Mouse (Mus musculus): ENCODE data around the gene Gm7030.
"Not testable (repeated sequence)": the region's sequence is repeated elsewhere in the genome, so short reads cannot be mapped to it uniquely, and the experiment has no call there.

Gene Gm7030

GRCm38 (mm10) chr17:36128968-36129817 is at the start of gene Gm7030:
Gene Gm7030, minus strand, starts transcription at chr17:36129425.
- DNase-seq (ENCODE audit: low read depth, low spot score) = not testable (repeated sequence)

DNA sequence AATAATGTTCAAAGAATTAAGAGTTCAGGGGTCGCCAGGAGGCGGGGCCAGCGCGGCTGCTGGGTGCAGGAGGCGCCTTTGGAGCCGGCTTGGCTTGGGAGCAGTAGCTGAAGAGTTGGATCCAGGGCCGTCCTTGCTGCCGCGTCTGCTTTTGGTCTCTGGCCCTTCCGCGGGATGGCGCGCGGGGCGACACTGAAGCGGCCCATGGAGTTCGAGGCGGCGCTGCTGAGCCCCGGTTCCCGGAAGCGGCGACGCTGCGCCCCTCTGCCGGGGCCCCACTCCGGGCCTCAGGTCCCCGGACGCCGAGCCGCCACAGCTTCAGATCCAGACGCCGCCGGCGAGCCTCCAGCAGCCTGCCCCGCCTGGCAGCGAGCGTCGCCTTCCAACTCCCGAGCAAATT is 49.7 kb upstream of the Gm7030 start:
- not testable (repeated sequence) for DNase-seq (ENCODE audit: low read depth, low spot score)

DNA sequence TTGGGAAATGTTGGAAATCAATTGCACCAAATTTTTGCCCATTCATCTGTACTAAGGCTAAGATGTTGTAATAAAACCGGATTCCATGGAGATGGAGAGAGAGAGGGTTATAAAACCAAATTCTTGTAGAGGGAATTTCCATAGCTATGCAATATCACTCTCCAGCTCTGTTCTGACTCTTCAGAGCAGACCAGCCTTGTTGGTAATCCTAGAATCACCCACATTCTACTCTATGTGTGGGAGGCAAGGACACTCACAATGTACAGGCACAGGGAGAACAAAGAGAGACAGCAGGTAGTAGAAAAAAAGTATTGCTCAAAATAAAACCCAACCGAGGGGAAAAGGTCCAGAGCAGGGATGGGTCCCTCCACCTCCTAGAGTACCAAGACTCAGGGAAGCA is 46.9 kb upstream of the Gm7030 start:
- DNase-seq (ENCODE audit: low read depth, low spot score) = not testable (repeated sequence)

DNA sequence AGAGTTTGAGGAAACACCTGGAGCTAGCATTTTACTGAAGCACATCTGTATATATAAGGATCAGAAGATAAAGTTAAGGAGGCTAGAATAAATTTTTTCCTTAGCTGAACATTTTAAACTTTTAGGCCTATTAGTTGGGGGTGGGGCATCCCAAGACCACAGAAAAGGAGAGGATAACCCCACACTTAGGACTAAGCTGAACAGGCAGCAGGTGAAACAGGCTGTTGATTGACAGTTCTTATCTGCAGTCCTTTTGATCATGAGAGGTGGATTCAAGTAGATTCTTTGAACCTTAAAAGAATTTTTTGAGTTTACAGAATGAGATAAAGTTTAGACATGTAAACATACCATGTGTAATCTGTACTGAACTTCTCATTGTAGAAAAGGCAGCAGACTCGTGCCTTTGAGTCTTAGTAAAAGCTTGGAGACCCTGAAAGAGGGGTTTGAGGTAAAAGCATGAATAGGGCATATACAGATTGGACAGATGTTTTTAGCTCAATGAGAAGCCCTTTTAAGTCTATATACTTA is 41.1 kb upstream of the Gm7030 start:
- DNase-seq (ENCODE audit: low read depth, low spot score) = no peak

DNA sequence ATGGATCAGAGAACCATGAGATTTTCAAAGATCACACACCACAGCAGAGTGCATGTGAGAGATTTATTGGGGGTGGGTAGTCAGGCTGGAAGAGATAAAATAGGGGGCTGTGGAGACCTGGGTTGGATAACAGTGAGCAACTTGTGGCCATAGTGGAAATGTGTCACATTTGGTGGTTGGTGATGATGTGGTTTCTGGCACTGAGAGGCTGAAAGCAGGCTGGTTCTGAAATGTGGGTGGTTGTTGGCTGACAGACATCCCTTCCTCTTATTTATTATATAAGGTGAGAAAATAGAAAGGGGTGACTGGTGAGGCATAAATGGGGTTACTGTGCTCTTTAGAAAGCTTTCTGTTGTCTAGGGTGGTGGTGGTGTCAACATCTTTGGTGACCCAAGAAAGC is 40.5 kb upstream of the Gm7030 start:
- no peak for DNase-seq (ENCODE audit: low read depth, low spot score)

GRCm38 (mm10) chr17:36169094-36169493 is 39.9 kb upstream of the Gm7030 start:
- not testable (repeated sequence) for DNase-seq (ENCODE audit: low read depth, low spot score)

DNA sequence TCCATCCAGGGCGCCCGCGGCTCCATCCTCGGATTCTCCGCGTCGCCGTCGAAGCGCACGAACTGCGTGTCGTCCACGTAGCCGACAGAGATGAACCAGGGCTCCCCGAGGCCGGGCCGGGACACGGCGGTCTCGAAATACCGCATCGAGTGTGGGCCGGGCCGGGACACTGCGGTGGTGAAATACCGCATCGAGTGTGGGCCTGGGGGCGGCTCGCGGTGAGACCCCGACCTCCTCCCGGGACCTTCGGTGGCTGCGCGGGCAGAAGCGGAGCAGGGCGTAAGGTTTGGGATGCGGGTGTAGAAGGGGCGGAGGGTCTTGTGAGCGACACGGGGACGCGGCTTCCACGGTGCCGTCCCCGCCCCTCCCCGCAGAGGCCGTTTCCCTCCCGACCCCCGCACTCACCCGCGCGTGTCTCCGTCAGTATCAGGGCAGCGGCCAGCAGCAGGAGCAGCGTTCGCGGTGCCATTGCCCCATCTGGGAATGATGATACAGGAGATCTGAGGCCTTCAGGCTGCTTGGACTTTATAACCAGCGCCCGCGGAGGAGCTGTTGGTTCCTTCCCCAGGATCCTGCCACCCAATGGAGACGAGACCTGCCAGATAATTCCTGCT is 38.9 kb upstream of the Gm7030 start, which contains the start of gene Gm8909:
Gene Gm8909, minus strand, starts transcription at position 499 of the 614 bp plus-strand sequence.
- DNase-seq (ENCODE audit: low read depth, low spot score) = no peak

GRCm38 (mm10) chr17:36167306-36168038 is 38.2 kb upstream of the Gm7030 start:
- DNase-seq (ENCODE audit: low read depth, low spot score) = no peak

DNA sequence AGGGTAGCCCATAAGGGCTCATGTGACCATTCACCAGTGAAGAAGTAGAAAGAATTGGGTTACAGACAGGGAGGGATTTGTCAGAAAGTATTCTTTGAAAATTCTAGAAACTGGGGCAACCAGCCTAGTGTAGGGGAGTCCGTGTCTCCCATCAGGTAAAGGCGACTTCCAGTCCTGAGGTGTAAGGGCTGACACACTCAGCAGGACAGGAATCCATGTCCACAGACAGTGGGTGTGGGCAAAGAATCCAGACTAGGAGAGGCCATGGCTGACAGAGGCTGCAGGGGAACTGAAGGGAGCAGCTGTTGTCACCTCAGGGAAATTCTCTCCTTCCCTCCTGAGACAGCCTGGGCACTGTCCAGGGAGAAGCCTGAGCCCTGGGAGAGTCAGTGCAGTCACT is 37.7 kb upstream of the Gm7030 start:
- not testable (repeated sequence) for DNase-seq (ENCODE audit: low read depth, low spot score)

DNA sequence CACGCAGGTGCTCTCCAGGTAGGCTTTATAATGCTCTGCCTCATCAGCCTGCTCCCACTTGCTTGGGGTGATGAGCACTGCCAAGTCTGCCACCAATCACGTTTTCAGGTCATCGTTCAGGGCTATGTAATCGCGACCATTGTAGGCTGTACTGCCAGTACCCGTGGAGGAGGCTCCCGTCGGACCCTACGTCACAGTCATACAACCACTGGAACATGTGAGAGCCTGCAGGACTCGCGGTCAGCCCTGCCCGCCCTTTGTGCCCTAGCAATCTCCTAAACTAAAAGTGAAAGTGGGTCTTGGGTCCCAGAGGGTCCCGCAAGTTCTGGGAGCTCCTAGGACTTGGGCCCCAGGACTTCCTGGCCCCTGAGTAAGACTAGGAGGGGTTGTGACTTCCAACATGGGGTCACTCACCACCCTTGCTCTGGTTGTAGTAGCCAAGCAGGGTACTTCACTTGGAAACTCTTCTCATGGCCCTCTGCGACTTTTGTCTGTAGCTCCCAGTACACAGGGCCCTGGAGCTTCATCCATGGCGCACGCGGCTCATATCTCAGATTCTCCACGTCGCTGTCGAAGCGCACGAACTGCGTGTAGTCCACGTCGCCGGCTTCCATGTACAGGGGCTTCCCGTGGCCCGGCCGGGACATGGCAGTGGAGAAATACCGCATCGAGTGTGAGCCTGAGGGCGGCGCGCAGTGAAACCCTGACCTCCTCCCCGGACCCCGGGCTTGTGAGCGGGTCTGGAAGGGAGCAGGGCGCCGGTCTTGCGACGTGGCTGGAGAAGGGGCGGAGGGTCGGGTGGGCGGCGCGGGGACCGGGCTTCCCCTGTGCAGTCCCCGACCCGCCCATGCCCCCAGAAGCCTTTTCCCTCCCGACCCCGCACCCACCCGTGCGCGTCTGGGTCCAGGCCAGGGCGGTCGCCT is 32.2 kb upstream of the Gm7030 start:
- DNase-seq (ENCODE audit: low read depth, low spot score) = no peak

- not testable (repeated sequence) for DNase-seq (ENCODE audit: low read depth, low spot score)
These were observed 29.0 kb upstream of the Gm7030 start for GRCm38 (mm10) chr17:36158264-36158663.

DNA sequence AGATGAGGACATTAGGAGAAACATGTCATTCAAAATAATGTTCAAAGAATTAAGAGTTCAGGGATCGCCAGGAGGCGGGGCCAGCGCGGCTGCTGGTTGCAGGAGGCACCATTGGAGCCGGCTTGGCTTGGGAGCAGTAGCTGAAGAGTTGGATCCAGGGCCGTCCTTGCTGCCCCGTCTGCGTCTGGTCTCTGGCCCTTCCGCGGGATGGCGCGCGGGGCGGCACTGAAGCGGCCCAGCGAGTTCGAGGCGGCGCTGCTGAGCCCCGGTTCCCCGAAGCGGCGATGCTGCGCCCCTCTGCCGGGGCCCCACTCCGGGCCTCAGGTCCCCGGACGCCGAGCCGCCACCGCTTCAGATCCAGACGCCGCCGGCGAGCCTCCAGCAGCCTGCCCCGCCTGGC is 28.6 kb upstream of the Gm7030 start:
- not testable (repeated sequence) for DNase-seq (ENCODE audit: low read depth, low spot score)

DNA sequence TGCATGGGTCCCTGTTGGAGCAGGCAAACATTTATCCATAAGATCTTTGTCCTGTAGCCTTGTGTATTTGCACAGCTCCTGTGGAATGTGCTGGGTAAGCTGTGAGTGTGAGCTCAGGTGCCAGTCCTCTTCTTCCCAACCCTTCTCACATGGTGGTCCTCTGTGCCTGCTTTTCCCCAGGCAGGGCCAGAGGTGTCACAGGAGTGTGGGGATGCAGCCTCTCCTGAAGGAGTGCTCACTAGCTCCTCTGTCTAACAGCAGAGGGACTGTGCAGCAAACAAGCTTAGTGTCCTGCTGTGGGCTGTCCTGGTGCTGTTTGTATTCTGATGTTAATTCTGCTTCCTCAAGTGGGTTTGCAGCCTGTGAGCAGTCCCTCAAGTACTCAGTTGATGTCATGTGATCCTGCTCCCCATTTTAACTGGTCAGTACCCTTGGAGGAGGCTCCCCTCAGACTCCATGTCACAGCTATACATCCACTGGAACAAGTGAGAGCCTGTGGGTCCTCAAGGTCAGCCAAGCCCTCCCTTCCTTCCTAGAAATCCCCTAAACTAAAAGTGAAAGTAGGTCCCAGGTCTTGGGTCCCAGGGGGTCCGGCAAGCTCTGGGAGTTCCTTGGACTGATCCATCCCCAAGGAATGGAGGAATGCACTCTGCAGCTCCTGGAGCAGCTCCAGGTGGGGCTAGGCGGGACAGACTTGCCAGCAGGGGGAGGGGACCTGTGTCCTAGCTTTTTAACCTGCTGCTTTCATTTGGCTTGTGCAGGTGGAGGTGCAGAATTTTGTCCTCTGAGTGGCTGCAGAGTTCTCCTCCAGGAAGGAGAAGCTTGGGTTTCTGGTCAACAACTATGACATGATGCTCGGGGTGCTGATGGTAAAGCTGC is 25.3 kb upstream of the Gm7030 start:
- no peak for DNase-seq (ENCODE audit: low read depth, low spot score)

GRCm38 (mm10) chr17:36151200-36151599 is 22.0 kb upstream of the Gm7030 start:
- not testable (repeated sequence) for DNase-seq (ENCODE audit: low read depth, low spot score)

- not testable (repeated sequence) for DNase-seq (ENCODE audit: low read depth, low spot score)
These were observed 19.2 kb upstream of the Gm7030 start for GRCm38 (mm10) chr17:36148468-36148867.

GRCm38 (mm10) chr17:36146937-36147336 is 17.7 kb upstream of the Gm7030 start:
- not testable (repeated sequence) for DNase-seq (ENCODE audit: low read depth, low spot score)

GRCm38 (mm10) chr17:36145861-36146156 is 16.6 kb upstream of the Gm7030 start:
- DNase-seq (ENCODE audit: low read depth, low spot score) = not testable (repeated sequence)

DNA sequence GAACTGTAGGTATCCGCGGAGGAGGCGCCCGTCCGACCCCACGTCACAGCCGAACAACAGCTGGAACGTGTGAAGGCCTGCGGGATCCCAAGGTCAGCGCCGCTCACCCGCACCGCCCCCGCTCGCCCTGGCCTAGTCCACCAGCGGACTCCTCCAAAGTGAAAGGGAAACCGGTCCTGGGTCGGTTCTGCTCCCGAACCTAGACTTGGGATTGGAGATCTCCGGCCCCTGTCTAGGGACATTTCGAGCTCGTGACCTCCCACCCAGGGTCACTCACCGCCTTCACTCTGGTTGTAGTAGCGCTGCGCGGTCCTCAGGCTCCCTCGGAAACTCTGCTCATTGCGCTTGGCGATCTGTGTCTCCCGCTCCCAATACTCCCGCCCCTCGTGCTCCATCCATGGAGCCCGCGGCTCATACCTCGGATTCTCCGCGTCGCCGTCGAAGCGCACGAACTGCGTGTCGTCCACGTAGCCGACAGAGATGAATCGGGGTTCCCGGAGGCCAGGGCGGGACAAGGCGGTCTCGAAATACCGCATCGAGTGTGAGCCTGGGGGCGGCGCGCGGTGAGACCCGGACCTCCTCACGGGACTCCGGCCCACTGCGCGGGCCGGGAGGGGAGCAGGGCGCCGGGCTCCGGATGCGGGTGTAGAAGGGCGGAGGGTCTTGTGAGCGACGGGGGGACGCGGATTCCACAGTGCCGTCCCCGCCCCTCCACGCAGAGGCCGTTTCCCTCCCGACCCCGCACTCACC is 16.1 kb upstream of the Gm7030 start:
- DNase-seq (ENCODE audit: low read depth, low spot score) = no peak

GRCm38 (mm10) chr17:36136299-36136848 is 7.1 kb upstream of the Gm7030 start:
- not testable (repeated sequence) for DNase-seq (ENCODE audit: low read depth, low spot score)
